1 mouse cellular context compared by ENCODE assay signal in genomic region chr5:20703971-20704575, GRCm38 (mm10).
TF ChIP-seq lines count a peak whose summit lies in the region.

No protein-coding gene starts in this region.

TF ChIP-seq in MEL, 35 proteins besides CTCF, POLR2A, EP300 and RAD21 (continued from another document):
- TF ChIP-seq NRF1 (IDR thresholded peaks at IDR 0.05; ENCODE audit: insufficient read depth, low read depth, low read length, poor library complexity, severe bottlenecking), result no peak
